Mouse (Mus musculus) heart, adult 8-10 months (tissue): Measurements from ENCODE around the gene B4galt1. TPM values are rescaled to one million over a fixed set of nuclear protein-coding genes. Genes with fewer than 3 reads are reported as not detected.

Source experiments
- DNase-seq: peaks from one replicate; pipeline ENCODE4 v3.0.0; 2022; ENCODE audit warnings: low spot score
- total RNA-seq, 4 experiments: library from RNA; stranded (reverse); gene quantifications; 2 replicates each; pipeline ENCODE4 v1.2.4; 2022

The B4galt1 gene
- total RNA-seq, 4 experiments from 2014 or later, result 53.9 to 60.3 (median 57.4) TPM

DNA sequence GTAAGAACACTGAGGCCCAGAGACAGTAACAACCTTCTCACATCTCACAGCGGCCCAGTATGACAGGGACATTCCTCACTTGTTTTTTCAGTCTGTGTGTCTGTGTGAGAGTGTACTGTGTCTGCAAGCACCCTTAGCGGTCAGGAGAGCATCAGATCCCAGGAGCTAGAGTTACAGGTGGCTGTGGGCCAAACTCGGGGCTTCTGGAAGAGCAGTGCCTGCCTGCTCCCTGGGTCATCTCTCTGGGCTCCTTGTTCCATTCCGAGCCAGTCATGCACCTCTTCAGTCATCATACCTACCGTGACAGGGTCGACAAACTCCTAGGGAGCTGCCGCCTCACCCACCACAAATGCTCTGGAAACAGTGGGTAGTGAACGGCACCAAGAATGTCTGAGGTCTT lies 10.1 kb downstream of the B4galt1 start:
- no peak for DNase-seq

DNA sequence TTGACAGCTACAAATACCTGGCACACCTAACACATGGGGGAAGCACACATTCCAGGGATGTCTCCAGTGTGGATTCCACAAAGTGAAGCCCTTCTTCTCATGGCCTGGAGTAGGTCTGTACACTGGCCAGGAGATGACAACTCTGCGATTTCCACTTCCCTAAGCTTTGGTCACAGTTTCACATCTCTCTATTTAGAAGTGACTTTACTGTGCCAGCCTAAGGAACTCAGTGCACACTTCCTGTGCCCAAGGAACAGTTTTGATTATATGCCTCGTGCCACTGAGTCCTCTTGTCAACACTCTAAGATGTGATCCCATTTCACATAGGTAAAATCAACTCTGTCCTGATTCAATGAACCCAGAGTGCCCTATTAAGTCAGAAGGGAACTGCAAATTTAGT lies 13.4 kb downstream of the B4galt1 start:
- DNase-seq, result no peak

DNA sequence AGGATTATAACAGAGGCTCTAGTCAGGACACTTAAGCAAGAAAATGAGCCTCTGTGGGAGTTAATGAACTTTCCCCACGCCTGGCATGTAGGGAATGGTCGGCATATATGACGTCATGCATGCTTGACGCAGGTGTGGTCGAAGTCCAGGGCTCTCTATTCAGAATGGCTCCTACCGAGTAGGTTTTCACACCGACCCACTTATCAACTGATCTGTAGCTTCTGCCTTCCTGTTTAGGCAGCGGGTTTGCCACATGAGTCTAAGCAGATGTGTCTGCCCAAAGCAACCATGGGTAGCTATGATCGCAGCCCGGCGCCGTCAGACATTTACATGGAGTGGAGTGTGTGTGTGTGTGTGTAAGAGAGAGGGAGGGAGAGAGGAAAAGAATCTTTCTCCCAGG lies 14.6 kb downstream of the B4galt1 start:
- no peak for DNase-seq

DNA sequence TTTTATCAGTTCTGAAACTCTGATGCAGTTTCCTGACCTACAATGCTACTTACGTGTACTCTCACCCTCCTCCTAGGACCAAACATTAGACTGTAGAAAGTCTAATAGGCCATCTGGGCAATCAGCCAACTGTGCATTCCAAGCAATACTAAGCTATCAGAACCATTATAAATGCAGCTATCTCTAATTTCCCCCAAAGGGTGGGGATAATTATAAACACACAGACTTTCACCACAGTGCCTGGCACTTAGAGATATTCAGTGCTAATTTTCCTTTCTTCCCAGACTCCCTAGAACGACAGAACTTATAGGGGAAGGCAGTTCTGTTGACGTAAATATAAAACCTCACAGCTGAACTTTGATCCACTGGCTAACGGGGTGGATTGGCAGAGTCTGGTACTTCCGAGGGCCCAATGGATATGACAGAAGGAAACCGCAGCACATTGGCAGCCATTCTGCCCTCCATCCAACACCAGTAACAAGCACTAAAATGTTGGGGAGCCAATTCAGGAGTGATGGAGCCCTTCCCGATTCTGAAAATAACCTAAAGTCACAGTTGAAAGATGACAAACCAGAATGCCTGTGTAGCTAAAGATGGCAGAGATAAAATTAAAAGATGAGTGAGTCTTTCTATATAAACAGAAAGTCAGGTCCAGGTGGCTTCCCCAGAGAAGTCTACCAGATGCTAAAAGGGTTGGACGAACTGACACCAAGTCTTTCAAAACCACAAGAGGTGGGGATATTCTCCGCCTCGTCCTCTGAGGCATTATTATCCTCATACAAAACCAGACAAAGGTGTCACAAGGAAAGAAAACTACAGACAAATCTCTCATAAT lies 16.1 kb downstream of the B4galt1 start:
- peak; percentile 80 for DNase-seq

DNA sequence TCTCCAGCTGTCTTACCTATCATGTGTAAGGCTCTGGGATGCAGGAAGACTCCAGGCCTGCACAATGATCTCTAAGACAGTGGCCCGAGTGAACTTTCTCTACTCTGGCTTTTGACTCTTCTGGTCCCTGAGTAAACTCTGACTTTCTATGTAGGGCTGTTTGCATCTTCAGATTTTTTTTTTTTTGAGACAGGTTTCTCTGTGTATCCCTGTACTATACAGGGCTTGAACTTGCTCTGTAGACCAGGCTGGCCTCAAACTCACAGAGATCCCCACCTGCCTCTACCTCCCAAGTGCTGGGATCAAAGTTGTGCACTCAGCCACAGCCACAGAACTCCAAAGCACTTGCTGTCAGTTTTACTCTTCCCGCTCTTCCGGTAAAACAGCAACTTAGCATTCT lies 16.8 kb downstream of the B4galt1 start:
- no peak for DNase-seq

DNA sequence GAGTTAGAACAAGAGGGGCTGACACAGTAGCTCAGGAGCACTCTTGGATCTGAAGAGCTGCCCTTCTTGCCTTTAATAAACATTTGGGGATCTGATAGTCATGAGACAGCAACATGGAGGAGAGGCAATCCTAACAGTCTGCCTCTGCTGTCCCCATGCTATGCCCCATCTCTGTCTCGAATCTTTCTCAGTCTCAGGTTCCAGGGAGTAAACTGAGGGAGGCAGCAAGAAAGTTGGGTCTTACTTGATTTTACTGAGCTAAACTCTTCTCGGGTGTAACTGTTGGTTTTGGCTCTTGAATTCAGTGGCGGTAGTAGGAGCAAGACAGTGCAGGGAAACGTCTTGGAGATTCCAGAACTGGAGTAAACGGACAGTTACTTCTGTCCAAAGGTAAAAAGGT lies 18.9 kb downstream of the B4galt1 start:
- no peak for DNase-seq

DNA sequence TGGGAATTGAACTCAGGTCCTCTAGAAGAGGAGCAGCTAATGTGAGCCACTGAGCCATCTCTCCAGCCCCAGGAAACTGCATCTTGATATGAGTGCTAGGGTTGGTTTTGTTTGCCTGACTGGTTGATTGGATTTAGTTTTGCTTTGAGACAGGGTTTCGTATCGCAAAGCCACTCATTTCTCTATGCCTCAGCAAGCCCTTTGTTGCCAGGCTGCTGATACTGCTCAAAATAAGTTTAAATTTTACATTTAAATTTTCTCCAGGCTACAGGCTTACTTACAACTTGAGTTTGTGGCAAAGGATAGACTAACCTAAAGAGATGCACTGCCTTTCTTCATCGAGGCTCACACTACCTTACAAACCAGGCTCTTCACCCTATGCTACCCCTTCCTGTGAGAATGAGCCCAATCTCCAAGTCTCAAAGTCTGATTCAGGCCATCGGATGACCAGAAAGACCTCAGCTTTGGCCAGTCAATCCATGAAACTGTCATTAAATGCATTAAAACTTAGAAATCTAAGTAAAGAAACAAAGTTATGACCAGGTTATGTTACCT lies 19.5 kb downstream of the B4galt1 start:
- DNase-seq, result no peak

DNA sequence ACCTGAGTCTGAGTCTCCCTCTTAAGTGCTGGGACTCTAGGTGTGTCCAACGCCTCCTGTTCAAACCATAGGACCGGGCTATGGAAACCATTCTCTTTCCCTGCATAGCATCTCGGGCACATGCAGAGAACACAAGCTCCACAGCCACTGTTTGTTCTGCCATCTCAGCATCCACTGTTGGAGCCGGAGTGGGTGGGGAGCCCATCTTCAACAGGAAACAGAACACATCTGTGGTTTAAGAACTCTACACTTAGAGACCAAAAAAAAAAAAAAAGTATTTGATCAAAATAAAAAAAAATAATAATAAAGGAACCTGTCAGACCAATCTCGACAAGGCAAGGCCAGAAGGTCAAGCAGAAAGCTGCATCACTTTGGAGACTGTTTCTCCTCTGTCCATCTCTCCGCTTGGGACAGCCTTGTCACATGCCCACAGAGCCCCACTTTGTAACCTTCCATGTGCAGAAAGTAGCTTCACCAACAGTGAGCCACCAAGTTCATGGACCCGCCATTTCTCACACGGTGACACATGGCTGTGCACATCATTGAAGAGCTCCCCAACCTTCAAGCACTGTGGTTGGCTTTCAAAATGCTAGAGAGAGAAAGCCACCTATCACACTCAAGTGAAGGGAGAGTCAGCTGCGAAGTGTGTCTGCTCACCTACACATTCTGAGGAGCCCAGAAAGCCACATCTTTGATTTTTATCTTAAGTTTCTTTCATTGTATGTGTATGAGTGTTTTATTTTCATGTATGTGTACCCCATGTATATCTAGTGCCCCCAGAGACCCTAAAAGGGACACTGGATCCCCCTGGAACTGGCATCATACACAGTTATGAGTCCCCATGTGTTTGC lies 20.2 kb downstream of the B4galt1 start:
- no peak for DNase-seq

DNA sequence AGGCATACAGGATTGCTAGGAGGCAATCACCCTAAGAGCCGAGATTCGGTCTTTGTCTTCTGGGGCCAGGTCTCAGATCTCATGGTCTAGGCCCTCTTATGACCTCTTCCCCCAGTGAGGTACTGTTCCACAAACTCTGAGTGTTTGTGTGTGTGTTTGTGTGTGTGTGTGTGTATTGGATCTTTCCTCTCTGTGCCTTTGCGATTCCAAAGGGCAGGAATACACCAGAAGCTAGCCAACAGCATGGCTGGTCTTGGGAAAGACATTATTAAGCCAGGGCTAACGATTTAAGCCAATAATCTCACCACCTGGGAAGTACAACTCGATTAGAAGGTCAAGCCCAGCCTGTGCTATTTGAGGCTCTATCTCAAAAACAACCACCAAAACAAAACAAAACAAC lies 23.3 kb downstream of the B4galt1 start:
- DNase-seq, result no peak

DNA sequence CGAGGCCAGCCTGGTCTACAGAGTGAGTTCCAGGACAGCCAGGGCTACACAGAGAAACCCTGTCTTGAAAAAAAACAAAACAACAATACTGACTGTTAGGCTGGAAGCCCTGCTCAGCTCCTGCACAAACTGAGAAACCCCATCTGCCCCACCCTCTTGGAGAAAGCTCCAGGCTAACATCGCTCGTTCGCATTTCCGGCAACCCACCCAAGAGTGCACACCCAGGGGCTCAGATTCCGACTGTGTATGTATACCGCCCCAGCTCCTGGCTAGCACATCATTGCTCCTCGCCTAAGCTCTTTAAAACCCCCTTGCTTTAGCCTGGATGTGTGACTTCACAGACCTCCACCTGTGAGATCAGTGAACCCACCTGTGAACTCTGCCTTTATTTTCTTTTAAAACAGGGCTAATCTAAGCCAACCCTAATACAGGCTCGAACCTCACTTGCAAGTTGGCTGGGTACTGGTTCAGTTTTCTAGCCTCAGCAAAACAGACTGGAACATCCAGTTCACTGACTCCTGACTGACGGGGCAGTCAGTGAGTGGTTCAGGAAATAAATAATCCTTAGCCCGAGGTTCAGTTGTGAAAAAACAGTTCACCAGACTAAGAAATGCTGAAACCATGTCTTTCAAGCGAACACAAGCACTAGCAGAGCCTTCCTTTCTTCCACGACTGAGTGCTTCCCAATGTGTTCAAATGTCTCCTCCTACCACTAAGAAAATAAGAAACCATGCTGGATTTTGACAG lies 24.0 kb downstream of the B4galt1 start:
- no peak for DNase-seq

DNA sequence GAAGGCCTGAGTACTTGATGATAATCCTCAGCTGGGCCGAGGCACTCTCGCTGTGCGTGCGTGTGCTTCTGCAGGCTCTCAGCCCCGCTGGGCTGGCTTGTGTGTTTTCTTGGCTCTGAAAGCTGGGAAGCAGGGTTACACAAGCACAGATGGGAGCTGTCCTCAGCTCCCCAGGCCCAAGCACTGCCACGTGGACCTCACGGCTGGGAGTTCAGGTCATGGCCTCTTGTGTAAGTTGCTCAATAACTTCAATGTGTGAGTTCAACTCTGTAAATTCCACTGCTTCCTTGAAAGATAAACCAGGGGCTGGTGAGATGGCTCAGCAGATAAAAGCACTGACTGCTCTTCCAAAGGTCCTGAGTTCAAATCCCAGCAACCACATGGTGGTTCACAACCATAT lies 24.9 kb downstream of the B4galt1 start:
- peak; percentile 75 for DNase-seq

DNA sequence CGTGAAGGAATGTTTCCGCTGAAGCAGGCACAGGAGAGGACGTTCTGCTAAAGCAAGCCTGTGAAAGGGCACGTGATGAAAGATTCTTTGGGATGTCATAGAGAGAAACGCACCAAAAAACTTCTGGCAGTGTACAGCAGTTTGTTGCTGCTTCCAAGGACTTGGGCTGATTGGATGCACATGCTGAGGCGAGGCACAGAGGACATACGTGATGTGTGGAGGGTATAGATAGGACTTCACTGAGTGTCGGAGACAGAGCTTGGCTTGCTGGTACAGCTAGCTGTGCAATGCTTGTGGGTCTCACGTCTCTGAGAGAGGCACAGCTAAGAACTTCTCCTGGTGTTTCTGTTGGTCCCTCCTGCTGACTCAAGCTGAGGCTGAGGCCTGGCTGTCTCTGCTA lies 25.9 kb downstream of the B4galt1 start:
- DNase-seq, result no peak

DNA sequence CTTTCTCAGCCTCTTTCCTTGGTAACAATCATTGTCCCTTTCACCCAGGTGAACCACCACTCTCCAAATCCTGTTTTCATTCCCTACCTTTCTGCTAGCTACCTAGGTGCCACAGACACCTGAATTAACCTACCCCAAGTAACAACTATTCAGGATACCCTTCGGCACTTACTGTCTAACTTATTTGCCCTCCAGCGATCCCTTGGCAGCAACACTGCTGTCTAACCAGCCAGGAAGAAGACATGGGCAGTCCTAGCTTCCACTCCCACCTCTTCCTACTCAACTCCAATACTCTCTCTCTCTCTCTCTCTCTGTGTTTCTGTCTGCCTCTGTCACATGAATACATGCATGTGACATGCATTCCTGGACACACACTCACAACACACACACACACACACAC lies 27.0 kb downstream of the B4galt1 start:
- no peak for DNase-seq

DNA sequence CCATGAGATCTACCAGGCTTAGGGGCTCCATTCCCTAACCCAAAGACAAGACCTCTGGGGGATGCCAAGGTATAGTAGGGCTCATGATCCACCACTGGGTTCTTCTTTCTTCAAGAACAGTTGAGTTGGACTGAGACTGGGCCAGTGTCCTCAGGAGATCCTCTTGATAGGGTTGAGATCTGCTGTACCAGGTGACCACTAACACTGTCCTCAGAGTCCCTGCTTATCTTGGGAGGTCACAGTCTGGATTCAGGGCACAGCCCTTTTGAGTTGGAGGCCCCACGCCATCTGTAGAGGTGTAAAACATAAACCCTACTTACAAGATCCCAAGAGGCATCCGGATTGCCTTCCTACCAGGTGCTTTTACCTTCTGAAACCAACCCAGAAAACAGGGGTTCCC lies 27.8 kb downstream of the B4galt1 start:
- no peak for DNase-seq

DNA sequence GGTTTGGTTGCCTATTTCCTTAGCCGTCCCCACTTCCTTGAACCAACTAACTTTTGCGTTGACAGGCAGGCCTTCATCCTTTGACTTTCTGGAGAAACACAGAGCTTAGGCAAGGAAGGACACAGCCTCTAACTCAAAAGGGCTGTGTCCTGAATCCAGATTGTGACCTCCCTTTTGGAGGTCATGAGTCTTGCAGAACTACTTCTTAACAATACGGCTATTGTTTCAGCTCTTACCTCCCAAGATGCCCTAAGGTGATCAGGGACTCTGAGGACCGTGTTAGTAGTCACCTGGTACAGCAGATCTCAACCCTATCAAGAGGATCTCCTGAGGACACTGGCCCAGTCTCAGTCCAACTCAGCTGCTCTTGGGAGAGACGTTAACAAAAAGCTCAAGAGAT lies 28.7 kb downstream of the B4galt1 start:
- DNase-seq, result no peak

DNA sequence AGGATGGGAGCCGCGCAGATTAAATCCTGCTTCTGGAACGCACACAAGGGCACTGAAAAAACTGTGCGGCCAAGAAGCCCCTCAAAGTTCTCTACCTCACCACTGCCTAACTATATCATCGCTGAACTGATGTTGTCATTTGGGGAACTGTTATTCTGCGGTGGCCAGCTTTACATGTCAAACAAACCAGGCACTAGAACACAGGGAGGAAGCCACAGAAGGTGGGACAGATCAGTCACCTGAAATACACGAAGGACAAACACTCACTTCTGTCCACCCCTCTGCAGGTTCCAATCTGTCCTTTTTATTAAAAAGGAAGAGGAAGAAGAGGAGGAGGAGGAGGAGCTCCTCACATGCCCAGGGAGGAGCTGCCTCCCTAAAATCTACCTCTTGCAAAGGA lies 29.3 kb downstream of the B4galt1 start:
- no peak for DNase-seq

DNA sequence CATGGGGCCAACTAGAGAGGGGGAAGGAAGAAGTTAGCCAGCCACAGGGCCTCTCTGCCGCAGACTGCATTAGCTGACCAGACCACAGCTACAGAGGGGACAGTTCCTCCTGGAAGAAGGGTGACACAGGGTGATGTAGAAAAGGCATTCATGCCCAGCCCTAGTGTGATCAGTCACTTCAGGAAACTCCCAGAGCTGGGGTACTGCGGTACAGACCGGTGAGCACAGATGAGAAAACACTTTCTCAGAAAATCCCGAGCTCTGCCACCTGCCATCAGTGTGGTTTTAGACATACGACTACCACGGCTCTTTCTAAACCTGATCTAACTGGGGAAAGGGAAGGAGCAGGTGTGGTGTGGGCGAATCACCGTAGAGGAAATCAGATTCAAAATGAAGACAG lies 30.1 kb downstream of the B4galt1 start:
- no peak for DNase-seq

DNA sequence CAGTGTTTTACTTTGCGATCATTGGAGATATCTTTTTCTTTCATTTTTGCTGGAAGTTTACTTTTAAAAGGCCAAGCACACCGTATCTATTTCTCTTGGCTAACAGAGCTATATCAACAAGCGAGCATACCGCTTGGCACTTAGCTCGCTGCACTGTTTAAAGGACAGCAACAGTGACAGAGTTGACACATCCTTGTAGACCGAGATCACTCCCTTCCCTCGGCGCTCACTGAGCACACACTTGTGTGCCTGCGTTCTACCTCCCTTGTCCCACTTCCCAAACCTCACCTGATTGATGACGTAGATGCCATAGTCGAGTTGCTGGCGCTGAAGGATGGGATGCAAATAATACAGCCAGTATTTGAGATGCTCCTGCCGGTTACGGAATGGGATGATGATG lies 30.7 kb downstream of the B4galt1 start:
- DNase-seq, result no peak

DNA sequence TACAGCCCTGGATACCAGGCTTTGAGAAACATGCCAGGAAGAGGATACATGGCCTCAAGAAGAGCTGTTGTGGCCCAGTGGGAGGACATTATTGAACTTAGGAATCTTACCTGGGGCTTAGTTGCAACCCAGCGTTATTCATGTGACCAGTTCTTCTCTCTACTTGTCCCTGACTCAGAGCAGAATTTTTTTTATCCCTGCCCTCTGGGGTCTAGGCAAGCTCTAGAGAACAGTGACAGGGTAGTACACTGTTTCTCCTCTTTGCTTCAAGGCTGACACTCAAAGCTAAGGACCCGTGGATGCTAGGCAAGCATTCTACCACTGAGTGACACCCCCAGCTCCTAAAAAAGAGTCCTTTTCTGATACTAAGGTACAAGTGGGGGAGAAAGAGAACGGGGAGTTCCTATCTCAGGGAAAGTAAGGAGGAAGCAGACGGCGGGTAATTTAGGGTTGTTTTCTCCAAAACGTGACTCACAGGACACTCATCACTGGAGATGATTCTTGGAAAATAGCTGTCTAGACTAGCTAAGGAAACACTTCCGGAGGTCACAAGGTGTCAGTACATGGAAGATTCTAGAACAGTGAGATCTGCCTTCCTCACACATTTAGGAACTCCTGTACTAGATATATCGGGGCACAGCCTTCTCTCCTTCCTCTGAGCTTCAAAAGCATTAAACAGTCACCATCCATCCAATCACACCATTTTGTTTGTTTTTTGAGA lies 32.3 kb downstream of the B4galt1 start:
- DNase-seq, result no peak

DNA sequence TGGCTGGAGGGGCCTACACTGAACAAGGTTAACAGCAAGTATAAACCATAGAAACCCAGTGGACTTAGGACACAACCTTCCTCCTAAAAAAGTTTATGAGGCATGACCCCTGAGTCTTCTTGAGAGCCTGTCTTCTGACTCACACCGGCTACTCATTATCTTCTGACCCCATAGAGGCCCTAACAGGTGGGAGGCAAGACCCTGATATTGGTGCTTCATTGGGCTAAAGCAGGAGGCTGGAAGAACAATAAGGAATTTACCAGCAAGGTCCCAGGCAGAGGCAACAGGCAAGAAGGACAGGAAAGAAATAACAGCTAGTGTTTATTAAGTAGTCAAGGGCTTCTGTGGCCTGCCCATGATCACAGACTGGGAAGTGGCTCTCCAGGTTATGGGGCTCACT lies 32.9 kb downstream of the B4galt1 start:
- DNase-seq, result no peak

DNA sequence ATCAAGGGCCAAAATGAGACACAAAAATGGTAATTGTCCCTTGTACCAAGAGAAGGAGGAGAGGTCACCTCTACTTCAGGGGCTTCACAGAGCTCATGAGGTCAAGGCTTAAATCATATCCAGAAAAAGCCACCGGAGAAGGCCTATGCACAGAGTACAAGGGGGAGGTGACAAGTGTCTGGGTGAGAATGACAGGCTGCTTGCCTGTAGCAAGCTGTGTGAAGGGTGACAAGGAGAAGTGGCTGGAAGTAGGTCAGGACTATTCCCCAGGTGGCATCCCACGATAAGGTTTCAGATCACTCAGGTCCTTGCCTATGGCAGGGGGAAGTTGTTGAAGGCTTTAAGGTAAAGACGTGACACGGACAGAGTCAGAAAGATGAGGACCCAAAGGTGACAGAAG lies 33.8 kb downstream of the B4galt1 start:
- DNase-seq, result no peak
